Mouse (Mus musculus) cortical plate, adult 2 months (tissue): ENCODE measurements at regions not wholly inside any gene's neighbourhood (a gene's known extent, or its start where the extent isn't known, plus 50 kb on each side); places are given as distances from the start of the nearest gene placed in this dataset.

Experiments
- H3K27ac ChIP-seq: fragments of 200-500 bp; 2 replicates; pipeline ENCODE4 v1.5.1; 2012; ENCODE audit warnings: low read length, control low read depth, inconsistent platforms; ENCODE audit not compliant: insufficient read depth
- H3K4me1 ChIP-seq: fragments of 200-500 bp; 2 replicates; pipeline ENCODE4 v1.6.1; 2011; ENCODE audit warnings: low read length; ENCODE audit not compliant: control insufficient read depth, insufficient read depth
- H3K4me3 ChIP-seq: fragments of 200-500 bp; 2 replicates; pipeline ENCODE4 v1.5.1; 2011; ENCODE audit warnings: mild to moderate bottlenecking, low read length, control low read depth; ENCODE audit not compliant: insufficient read depth
- CTCF ChIP-seq: fragments of 200-500 bp; IDR thresholded peaks from 2 replicates; pipeline ENCODE4 v1.5.1; 2011; ENCODE audit warnings: mild to moderate bottlenecking, control low read depth, low read length; ENCODE audit not compliant: insufficient read depth; ENCODE audit errors: extremely low read depth
- POLR2A ChIP-seq: fragments of 200-500 bp; IDR thresholded peaks from 2 replicates; pipeline ENCODE4 v1.6.1; 2011; ENCODE audit warnings: mild to moderate bottlenecking, low read length, control low read depth; ENCODE audit not compliant: insufficient read depth; ENCODE audit errors: extremely low read depth

DNA sequence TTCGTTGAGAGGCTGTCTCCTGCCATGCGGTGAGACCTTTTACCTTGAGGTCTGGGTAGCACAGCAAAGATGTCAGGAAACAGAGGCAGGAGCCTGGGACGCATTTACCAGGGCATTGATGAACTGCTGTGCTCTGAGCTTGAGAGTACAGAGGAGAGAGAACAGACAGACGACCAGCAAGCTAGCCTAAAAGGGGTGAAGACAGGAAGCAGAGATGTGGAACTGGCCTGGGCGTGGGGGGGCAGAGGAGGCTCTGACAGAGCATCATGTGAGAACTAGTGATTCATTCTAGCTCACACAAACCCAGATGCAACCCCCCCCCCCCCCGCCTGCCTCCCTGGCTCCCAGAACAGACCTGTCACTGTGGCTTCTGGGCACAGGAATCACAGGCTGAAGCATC is 95.1 kb downstream of the Tfap2c start:
- Histone ChIP-seq H3K4me3 (no peak overlapping the region), H3K4me1 (no peaks in the 10 kb centered on the region), H3K27ac (no peak overlapping the region)
- TF ChIP-seq CTCF: no peak
- no peak for TF ChIP-seq POLR2A

DNA sequence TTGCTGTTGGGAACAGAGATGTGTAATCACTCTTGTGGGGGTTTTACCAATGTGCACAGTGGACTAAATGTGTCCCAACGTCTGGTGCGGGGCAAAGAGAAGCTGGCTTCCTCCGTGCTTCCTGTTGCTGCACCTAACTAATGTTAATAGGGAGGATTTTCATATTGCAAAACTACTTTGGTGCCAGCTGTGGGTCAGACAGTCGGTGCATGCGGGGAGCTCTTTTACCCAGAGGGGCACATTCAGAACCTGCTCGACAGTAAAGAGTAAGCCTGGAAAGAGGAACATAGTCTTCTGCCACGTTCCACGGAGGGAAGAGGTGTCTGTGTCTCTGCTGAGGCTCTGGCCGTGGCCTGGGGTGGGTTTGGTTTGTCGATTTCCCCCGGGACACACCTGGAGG is 98.7 kb downstream of the Tfap2c start:
- no peaks in the 10 kb centered on the region for H3K4me1 ChIP-seq
- no peak overlapping the region for H3K27ac ChIP-seq
- H3K4me3 ChIP-seq: no peak overlapping the region
- TF ChIP-seq CTCF (no peak), POLR2A (no peak)

DNA sequence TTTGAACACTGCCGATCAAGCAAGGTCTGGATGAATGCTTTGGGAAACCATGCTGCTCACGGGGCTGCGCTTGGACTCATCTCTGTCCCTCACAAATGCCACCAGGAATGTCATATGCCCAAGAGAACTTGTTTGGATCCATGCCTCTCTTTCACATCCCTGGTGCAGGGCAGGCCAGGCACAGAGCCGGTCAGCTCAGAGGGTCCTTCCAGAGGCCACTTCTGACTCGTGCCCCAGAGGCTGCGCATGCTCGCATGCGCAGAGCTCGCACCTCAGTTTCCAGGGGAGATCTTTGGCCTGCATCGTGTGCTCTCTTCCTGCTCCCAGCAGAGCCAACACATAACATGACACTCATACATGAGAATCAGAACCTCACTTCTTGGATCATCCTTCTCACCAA is 111.1 kb downstream of the Tfap2c start:
- no peak for TF ChIP-seq CTCF
- no peak for TF ChIP-seq POLR2A
- Histone ChIP-seq H3K4me1 (no peaks in the 10 kb centered on the region), H3K27ac (no peak overlapping the region), H3K4me3 (no peak overlapping the region)

DNA sequence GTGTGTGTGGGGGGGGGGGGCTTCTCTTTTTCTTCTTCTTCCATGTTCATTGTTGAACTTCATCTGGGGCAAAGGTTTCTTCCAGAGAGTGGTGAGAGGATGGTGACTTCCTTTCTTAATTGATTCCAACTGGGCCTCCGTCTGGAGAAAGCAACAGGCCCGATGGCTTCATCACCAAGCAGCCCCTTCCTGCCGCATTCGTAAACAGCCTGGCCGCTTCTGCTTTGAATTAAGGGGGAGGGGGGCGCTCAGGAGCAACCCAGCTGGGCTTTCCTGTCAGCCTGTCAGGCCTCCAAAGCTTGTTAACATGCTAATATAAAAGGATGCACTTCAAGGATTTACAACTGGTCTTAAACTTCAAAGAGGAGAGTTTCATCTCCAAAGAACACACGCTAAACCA is 111.5 kb downstream of the Tfap2c start:
- Histone ChIP-seq H3K4me1 (no peaks in the 10 kb centered on the region), H3K4me3 (no peak overlapping the region), H3K27ac (no peak overlapping the region)
- TF ChIP-seq CTCF: no peak
- no peak for TF ChIP-seq POLR2A

DNA sequence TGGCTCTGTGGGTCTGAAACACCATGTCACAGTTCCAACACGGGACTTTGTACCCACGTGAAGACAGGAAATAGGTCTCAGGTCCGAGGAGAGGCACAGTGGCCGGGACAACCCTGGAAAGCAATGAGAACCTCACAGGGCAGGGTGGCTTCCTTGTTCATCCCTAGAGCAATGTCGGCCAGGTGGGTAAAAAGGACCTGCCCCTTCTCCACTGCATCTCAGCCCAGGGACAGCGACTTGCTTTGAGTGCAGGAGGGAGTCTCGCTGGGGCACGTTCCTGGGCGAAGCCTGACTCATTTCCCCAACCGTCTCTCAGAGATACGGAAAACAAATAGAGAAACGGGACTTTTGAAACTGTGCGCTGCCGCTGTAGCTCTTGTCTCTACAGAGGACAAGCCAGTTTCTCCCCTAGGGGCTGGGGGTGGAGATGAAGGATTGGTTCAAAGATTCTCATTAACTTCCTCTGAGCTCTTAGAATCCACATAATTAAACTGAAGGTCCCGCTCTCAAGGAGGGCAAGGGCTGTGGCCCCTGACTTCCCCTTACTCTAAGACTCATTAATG is 112.1 kb downstream of the Tfap2c start:
- H3K27ac ChIP-seq: no peak overlapping the region
- no peaks in the 10 kb centered on the region for H3K4me1 ChIP-seq
- TF ChIP-seq POLR2A: no peak
- TF ChIP-seq CTCF: no peak
- H3K4me3 ChIP-seq: no peak overlapping the region

DNA sequence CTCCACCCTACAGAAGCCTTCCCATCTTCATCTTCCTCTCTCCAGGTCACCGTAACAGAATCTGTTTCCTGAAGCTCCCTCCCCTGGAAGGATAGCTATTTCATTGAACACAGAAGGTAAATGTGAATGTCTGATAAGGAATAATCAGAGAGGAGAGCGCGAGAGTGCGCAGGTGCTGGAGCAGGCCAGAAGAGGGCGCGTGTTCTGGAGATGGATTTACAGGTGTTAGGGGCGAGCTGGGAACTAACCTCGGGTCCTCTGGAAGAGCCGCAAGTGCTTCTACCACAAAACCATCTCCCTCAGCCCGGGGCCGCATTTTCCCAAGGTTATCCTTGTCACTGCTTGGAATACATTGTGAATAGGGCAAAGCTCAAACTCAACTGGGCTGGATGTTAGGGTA is 112.8 kb downstream of the Tfap2c start:
- no peaks in the 10 kb centered on the region for H3K4me1 ChIP-seq
- TF ChIP-seq CTCF: no peak
- no peak for TF ChIP-seq POLR2A
- H3K27ac ChIP-seq: no peak overlapping the region
- H3K4me3 ChIP-seq: no peak overlapping the region

DNA sequence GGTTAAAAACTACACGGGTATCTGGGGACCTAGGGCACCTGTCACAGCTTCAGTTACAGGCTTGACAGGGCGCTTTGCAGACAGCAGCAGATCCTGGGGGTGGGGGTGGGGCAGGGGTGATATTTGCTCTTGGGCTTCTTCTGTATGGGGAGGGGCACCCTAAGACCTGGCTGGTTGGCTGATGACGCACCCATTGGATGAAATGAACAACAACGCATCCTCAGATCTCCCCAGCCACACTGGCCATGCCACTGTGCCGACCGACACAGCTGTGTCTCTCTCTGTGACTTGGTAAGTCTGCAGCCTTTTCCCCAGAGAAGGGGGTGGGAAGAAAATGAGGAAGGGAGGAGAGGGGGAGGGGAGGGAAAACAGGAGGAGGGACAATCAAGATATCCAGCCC is 114.3 kb downstream of the Tfap2c start:
- no peak for TF ChIP-seq CTCF
- TF ChIP-seq POLR2A: no peak
- Histone ChIP-seq H3K4me1 (no peaks in the 10 kb centered on the region), H3K27ac (no peak overlapping the region), H3K4me3 (no peak overlapping the region)

DNA sequence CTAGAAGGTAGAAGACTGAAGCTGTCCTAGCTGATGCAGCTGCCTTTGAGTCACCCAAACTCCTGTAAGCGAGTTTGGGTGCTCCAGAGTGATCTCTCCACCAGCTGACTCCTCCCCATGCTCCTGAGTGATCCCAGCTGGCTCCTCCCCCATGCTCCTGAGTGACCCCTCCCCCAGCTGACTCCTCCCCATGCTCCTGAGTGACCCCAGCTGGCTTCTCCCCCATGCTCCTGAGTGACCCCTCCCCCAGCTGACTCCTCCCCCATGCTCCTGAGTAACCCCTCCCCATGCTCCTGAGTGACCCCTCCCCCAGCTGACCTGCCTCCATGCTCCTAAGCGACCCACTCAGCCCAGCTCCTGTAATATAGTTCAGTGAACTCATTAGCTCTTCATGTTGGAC is 123.7 kb downstream of the Tfap2c start:
- Histone ChIP-seq H3K27ac (no peak overlapping the region), H3K4me3 (no peak overlapping the region), H3K4me1 (no peaks in the 10 kb centered on the region)
- no peak for TF ChIP-seq POLR2A
- no peak for TF ChIP-seq CTCF

DNA sequence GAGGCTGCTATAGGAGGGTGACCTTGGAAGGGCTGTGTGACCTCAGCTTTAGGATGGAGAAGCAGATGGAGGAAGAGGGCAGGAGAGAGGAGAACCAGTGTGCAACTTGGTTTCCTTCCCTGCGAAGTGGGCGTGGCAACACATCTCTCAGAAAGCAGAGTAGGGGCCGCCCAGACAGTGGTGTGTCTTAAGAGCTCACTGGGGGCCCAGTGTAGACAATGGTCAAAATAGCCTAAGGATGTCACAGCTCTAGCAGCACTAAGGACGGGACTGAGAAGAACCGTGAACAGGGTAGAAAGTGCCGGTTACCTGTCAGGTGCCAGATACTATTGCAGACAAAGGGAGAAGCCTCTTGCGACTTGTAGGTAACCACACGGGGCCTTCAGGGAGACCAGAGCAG is 125.2 kb downstream of the Tfap2c start:
- TF ChIP-seq CTCF (no peak), POLR2A (no peak)
- H3K4me3 ChIP-seq: no peak overlapping the region
- no peaks in the 10 kb centered on the region for H3K4me1 ChIP-seq
- H3K27ac ChIP-seq: no peak overlapping the region

DNA sequence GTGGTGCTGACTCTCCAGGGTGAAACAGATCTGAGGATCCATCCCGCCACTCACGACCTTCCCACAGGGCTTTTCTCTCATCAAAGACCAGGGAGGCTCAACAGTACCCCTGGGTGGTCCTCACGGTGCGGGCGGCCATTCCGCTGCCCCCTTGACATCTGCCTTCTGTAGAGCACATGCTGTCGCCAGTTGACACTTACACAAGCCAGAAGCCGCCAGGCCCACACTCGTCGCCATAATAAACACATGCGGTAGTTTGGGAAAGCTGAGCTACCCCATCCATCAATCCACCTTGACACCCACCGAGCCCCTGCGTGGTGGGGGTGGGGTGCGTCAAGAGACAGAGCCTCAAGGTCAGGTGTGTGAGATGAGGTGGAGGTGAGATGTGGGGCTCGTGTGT is 125.7 kb downstream of the Tfap2c start:
- Histone ChIP-seq H3K4me1 (no peaks in the 10 kb centered on the region), H3K27ac (no peak overlapping the region), H3K4me3 (no peak overlapping the region)
- TF ChIP-seq POLR2A (no peak), CTCF (no peak)

DNA sequence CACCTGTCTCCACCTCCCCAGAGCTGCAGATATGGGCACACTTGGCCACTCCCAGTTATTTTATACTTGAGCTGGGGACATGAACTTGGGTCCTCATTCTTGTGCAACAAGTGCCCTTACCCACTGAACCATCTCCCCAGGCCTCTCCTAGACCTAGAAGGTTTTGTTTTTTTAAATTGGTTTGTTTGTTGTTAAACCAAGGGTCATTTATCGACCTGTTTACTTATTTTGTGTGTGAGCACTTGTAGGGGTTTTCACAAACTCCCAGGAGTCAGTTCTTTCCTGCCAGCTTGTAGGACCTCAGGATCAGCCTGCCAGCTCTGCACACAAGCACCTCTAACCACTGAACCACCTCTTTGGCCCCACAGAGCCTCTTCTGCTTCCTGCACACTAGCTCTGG is 140.8 kb downstream of the Tfap2c start:
- H3K27ac ChIP-seq: no peak overlapping the region
- no peaks in the 10 kb centered on the region for H3K4me1 ChIP-seq
- H3K4me3 ChIP-seq: no peak overlapping the region
- TF ChIP-seq POLR2A (no peak), CTCF (no peak)
